ENCODE assay signal across 7 mouse cellular contexts in the genomic region with DNA sequence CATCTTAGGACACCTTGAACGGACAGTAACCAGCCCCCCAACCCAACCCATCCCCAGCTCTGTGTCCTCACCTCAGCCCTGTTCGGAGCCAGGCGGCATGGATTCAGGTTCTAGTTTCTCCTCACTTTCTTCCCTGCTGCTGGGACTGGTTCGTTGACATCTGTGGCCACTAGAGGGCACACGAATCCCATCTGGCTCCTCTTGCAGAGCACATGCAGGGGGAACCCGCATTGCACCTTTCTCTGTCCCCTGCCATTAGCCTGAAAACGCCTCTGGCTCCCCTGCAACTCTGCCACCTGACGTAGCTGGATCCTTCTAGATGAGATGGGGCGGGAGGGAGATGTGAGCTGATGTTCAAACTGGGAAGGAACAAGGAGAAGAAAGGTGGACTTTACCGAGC. TPM values are rescaled to one million over a fixed set of nuclear protein-coding genes. Genes with fewer than 3 reads are reported as not detected.
DNase-seq lines count a peak whose midpoint lies in the region; ATAC-seq lines count a peak whose summit lies in the region.

No protein-coding gene starts in this region.

- WGBS in limb, embryonic 10.5 days = 4% methylated on average over 10 of the region's 10 CpGs
- 7% methylated on average over 10 of the region's 10 CpGs for WGBS in midbrain, embryonic 12.5 days

- peak; percentile 82 for DNase-seq in adrenal gland, postnatal 14 days
- peak; percentile 75 for DNase-seq in embryo, embryonic 9.5 days (ENCODE audit: extremely low spot score)
- DNase-seq in heart, adult 11 months = peak; percentile 96
- peak; percentile 62 for DNase-seq in kidney, adult 11 months
- peak; percentile 85 for DNase-seq in limb, embryonic 10.5 days (ENCODE audit: low spot score)
- peak; percentile 43 for DNase-seq in spleen, adult 12 weeks (ENCODE audit: low spot score)

- H3K4me2 ChIP-seq in midbrain, embryonic 12.5 days (replicated peaks) = peak overlapping the region; percentile 29

- H3K4me3 ChIP-seq in limb, embryonic 10.5 days = peak overlapping the region; percentile 25
- H3K4me3 ChIP-seq in midbrain, embryonic 12.5 days = no peak overlapping the region

- peak overlapping the region; percentile 71 for H3K27ac ChIP-seq in limb, embryonic 10.5 days
- no peak overlapping the region for H3K27ac ChIP-seq in midbrain, embryonic 12.5 days (replicated peaks)

- ATAC-seq in midbrain, embryonic 12.5 days (ENCODE audit: low FRiP score, low read depth) = peak; percentile 49; the same call in 1 of the 2 replicates

- peaks cover 24% of the 10 kb centered on the region for H3K36me3 ChIP-seq in limb, embryonic 10.5 days
- H3K36me3 ChIP-seq in midbrain, embryonic 12.5 days = peaks cover 5% of the 10 kb centered on the region; the same call in 1 of the 2 replicates

- no peaks in the 10 kb centered on the region for H3K9me3 ChIP-seq in limb, embryonic 10.5 days (replicated peaks)
- H3K9me3 ChIP-seq in midbrain, embryonic 12.5 days = no peaks in the 10 kb centered on the region

- no peak overlapping the region; the same call in 1 of the 2 replicates for H3K9ac ChIP-seq in midbrain, embryonic 12.5 days (replicated peaks)

- peaks cover 59% of the 10 kb centered on the region for H3K4me1 ChIP-seq in limb, embryonic 10.5 days
- H3K4me1 ChIP-seq in midbrain, embryonic 12.5 days = peaks cover 18% of the 10 kb centered on the region

- no peaks in the 10 kb centered on the region for H3K27me3 ChIP-seq in limb, embryonic 10.5 days (ENCODE audit: low read depth, poor library complexity, severe bottlenecking)
- H3K27me3 ChIP-seq in midbrain, embryonic 12.5 days = peaks cover 12% of the 10 kb centered on the region; the same call in 1 of the 2 replicates

RNA-seq across cellular contexts. Expression of gene Scn2b, which starts 4.2 kb away (rescaled TPM):
- 7.6 and 8.6 TPM in 2 replicates for total RNA-seq in adrenal gland, postnatal 14 days (2021)
- 12.0 and 14.1 TPM in 2 replicates for polyA plus RNA-seq in limb, embryonic 10.5 days (2016; fragmentation: Nextera tagmentation; extraction: Ambion mirVana)
- 4.2 and 4.3 TPM in 2 replicates for polyA plus RNA-seq in midbrain, embryonic 12.5 days (2016; fragmentation: Nextera tagmentation; extraction: Ambion mirVana)

RNA-seq across cellular contexts. Expression of gene Scn4b, which starts 16.4 kb away (rescaled TPM):
- 0.56 and 0.59 TPM in 2 replicates for total RNA-seq in adrenal gland, postnatal 14 days (2021)
- 2.0 and 4.1 TPM in 2 replicates for polyA plus RNA-seq in limb, embryonic 10.5 days (2016; fragmentation: Nextera tagmentation; extraction: Ambion mirVana)
- 0.15 and 0.18 TPM in 2 replicates for polyA plus RNA-seq in midbrain, embryonic 12.5 days (2016; fragmentation: Nextera tagmentation; extraction: Ambion mirVana)

RNA-seq across cellular contexts. Expression of gene Jaml, which starts 42.8 kb away (rescaled TPM):
- 1.0 and 3.4 TPM in 2 replicates for total RNA-seq in adrenal gland, postnatal 14 days (2021)
- polyA plus RNA-seq in limb, embryonic 10.5 days (2016; fragmentation: Nextera tagmentation; extraction: Ambion mirVana) = 6.3 and 12.2 TPM in 2 replicates
- polyA plus RNA-seq in midbrain, embryonic 12.5 days (2016; fragmentation: Nextera tagmentation; extraction: Ambion mirVana) = 0.17 and 0.25 TPM in 2 replicates

Comparison
In these comparisons a context has a peak if more than half of its experiments do, and no peak if none do; other contexts are left out.
1. DNase-seq: peak in every context shown above with its lines; median percentile 96 in heart, adult 11 months; 85 in limb, embryonic 10.5 days; 82 in adrenal gland, postnatal 14 days; 75 in embryo, embryonic 9.5 days; 62 in kidney, adult 11 months; 43 in spleen, adult 12 weeks.